Mouse (Mus musculus) thymus, adult 18-20 months (tissue): ENCODE measurements at regions not wholly inside any gene's neighbourhood (a gene's known extent, or its start where the extent isn't known, plus 50 kb on each side); places are given as distances from the start of the nearest gene placed in this dataset.

Source experiments
- DNase-seq, 2 experiments: peaks; one replicate each; pipeline ENCODE4 v3.0.0; 2022; ENCODE audit warnings: mixed read lengths in 2 of 2

GRCm38 (mm10) chr6:143640652-143641051 lies 473.6 kb downstream of the Etnk1 start:
- no peak for DNase-seq

GRCm38 (mm10) chr6:143642052-143642451 lies 475.0 kb downstream of the Etnk1 start:
- DNase-seq = no peak

DNA sequence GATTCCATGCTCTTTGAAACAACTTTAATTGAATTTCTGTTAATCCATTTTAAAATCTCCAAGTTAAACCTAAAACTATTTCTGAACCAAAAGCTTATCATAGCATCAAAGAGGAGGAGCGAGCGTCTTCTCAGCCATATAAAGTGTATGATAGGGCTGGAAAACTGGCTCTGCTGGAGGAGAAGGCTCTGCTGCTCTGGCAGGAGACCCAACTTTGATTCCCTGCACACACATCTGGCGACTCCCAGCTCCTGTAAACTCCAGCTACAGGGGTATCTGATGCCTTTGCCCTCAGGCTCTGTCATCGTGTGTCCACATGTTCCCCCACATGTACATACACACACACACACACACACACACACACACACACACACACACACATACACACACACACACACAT lies 479.0 kb downstream of the Etnk1 start:
- DNase-seq = no peak

GRCm38 (mm10) chr6:143648501-143648900 lies 481.5 kb downstream of the Etnk1 start:
- no peak for DNase-seq

DNA sequence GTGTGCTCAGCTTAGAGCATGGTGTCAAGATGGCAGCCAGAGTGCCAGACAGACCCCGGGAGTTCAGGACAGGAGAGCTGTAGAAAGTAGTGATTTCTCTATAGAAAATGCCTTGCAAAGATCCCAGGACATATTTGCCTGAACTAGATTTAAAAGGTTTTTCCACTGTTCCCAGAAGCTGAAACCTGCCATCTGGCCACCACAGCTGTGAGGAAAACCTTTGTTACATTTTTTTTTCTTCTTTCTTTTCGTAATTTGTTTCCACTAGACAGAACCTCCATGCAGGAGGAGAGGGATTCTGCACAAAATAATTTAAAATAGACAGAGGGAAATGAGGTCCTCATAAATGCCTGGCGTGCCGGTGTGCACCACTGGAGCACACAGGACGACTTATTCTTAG lies 489.6 kb downstream of the Etnk1 start:
- no peak for DNase-seq

- no peak for DNase-seq
Observed at GRCm38 (mm10) chr6:143660837-143661236, 493.8 kb downstream of the Etnk1 start.

- no peak for DNase-seq
Observed at GRCm38 (mm10) chr6:143663306-143663705, 496.3 kb downstream of the Etnk1 start.

- DNase-seq = no peak
Observed at GRCm38 (mm10) chr6:143665374-143665773, 498.4 kb downstream of the Etnk1 start.

DNA sequence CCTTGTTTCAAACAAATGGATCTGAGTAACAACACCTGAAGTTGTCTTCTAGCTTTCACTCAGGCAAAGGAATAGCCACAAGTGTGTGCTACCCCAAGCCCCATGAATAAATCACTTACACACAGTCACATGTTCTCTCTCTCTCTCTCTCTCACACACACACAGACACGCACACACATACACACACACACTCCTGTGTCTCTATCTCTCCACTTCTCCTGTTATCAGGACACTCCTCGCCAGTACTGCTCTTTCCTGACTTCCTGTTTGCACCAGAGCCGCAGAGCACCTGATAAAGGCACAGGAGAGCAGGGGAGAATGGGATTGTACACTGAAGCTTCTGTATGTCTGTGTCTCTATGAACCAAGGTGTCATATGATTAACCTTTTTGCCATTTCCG lies 501.5 kb downstream of the Etnk1 start:
- no peak for DNase-seq

DNA sequence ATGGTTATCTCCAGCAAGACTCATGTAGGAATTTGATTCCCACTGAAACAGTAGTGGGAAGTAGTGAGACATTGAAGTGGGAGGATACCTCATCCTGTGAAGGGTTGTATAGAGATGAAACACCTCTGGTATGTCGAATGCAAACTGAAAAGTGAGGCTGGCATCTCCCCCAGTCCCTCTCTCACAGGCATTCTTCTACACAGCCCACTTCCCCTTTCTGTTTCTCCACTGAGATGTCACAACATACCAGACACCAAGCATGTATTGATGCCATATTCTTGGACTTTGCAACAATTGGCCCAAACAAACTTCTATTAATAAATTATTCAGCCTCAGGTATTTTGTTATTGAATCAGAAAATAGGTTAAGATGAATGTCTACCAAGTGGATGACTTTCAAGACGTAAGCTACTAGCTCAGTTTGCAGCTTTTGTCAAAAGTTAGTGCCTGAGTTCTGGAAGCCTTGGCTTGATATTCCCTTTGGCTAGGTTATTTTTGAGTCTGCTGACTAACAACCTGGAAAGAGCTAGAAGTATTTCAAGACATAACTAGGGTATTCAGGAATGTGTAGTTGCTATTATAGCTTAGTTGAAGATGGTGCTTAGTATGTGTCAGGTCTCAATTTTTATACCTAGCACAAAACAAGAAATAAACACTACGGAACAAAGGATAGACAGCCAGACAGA lies 502.6 kb downstream of the Etnk1 start:
- no peak for DNase-seq

DNA sequence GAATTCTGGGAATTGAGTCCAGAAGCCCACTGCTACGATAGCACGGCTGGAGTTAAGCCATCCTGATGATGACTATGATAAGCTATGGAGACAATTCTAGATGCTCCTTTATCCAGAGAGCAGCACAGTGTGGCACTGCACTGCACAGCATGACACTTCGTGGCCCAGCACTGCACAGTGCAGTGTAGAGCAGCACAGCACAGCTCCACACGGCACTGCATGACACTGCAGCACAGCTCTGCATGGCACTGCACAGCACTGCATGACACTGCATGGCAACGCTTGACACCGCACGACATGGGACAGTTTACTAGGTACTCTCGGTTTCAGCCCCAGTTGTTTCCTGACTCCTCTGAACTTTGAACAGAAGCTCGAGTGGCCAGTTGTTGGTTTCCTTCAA lies 523.1 kb downstream of the Etnk1 start:
- no peak for DNase-seq

DNA sequence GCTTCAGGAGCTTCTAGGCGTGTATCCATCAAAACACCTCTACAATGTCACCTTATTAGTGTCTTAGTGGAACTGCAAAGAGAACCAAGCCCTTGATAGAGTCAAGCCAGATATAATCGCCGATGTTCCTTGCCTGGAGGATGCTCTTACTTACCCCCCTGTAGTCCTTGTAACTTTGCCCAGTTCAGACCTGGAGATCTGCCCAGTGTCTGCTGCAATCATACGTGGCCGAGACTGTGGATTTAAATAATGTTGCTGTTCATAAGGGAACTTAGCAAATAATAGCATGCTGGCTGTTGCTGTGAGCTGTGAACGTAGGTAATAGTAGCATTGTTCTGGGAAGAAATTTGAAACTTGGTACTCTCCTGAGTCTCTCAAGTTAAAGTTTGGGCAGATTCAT lies 523.8 kb downstream of the Etnk1 start:
- DNase-seq = no peak

DNA sequence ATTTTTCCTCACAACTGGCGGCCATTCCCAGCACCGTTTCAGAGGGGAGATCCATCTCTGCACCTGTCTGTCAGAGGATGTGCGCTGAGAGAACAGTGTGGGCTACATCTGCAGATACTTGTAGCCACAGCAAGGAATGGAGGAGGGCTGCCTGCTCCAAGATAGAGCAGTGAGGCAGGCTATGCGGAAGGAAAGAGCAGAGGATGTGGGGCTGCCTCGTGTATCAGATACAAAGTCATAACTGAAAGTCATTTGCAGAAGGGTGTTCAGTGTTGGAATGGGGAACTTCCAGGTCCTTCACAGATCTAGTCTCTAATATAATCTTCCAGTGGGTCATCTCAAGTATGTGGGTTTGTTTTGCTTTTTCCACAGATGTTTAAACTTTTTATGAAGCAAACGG lies 531.0 kb downstream of the Etnk1 start:
- DNase-seq = no peak

GRCm38 (mm10) chr6:143703984-143704383 lies 537.0 kb downstream of the Etnk1 start:
- DNase-seq = no peak

- DNase-seq = no peak
Observed at GRCm38 (mm10) chr6:143706451-143706850, 539.4 kb downstream of the Etnk1 start.

GRCm38 (mm10) chr6:143714461-143714860 lies 547.4 kb downstream of the Etnk1 start:
- no peak for DNase-seq

DNA sequence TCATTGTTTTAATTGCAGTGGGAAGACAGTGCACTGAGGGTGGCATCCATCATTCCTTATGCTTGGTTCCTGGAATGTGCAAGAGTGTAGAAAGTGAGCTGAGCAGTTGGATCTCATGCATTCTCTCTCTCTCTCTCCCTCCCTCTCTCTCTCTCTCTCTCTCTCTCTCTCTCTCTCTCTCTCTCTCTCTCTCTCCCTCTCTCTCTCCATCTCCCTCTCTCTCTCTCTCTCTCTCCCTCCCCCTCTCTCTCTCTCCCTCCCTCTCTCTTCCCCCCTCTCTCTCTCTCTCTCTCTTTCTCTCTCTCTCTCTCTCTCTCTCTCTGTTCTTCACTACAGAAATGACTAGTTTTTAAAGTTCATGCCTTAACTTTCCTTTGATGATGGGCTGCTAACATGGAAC lies 583.1 kb downstream of the Etnk1 start:
- no peak for DNase-seq

DNA sequence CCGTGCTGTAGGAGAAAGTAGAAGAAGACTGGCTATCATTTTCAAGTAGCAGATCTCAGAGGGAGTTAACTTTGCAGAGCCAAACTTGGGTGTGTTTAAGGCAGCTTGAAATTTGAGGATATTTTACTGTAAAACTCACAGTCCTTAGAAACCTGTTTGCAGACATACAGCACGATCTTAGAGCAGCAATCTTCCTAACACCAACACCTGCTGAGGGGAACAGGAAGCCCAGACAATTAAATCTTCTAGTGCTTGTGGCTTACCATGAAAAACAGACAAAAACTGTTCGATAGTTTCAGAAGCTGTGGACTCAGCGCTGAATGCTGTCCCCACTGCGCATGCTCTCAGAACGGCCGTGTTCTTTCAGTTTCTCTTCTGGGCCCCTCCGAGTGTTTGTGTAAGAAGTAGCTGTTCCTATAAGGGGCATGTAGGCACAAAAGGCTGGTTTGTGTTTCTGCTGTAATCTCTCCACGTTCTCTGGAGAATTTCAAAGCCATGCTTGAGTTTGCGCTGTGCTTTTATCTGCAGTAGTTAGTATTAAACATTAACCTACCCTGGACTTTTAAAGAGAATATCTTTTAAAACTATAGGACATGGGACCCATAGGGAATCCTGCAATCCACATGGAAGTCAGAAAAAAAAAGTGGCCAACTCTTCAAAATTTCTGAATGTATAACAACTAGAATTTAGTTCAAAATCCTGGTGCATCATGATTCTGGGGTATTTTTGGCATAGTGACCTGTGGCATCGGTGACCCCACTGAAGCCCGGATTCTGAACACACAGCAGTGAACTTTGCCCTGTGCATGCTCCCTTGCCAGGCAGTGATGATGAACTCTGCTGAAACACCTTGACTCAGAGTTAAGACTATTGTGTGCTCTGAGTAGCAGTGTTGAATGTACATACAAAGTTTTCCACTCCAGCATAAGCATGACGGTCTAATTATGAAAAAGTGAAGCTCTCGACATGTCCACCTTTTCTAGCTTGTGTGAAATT lies 584.4 kb downstream of the Etnk1 start:
- peak; percentile 58 to 74 for DNase-seq

- DNase-seq = no peak
Observed at GRCm38 (mm10) chr6:143757462-143757861, 590.4 kb downstream of the Etnk1 start.

- no peak for DNase-seq
Observed at GRCm38 (mm10) chr6:143768115-143768514, 601.1 kb downstream of the Etnk1 start.
